10 mouse cellular contexts compared by ENCODE assay signal in the genomic region with DNA sequence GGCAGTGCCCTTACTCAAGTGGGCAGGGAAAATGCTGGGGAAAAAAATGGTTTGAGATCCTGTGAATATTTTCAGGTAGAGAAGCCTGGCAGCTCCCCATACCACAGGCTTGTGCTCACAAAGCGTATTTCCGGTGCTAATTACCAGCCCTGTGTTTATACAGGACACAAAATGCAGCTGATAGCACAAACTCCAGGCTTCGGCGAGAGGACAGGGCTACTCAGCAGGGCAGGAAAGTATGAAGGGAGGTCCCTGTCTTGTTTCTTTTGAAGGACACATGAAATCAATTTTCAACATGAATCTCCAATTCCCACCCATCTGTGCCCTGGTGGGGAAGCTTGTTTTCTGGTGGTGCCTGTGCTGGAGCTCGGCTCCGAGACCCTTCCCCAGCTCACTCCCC.
A peak's percentile ranks its signal among the peaks of the same experiment; 100 is the strongest.
DNase-seq lines count a peak whose midpoint lies in the region; ATAC-seq lines count a peak whose summit lies in the region.
"Had no signal": no experiment of that assay in that cellular context is flagged by ENCODE, and none has a peak within 500 bp of the region (broad histone marks: within the 10 kb centered on the region; RNA-seq: fewer than 3 reads in every experiment).

No protein-coding gene starts in this region.

- no peak for ATAC-seq in forebrain, embryonic 15.5 days (replicated peaks)
- no peak for ATAC-seq in forebrain, embryonic 11.5 days (replicated peaks; ENCODE audit: low FRiP score)
- no peak for ATAC-seq in liver, embryonic 11.5 days (replicated peaks; ENCODE audit: low FRiP score)
- ATAC-seq in hindbrain, embryonic 12.5 days (ENCODE audit: low FRiP score) = no peak

- H3K27me3 ChIP-seq in forebrain, embryonic 15.5 days = no peaks in the 10 kb centered on the region
- H3K27me3 ChIP-seq in forebrain, embryonic 11.5 days (ENCODE audit: control insufficient read depth, insufficient read depth, low read length) = no peaks in the 10 kb centered on the region
- no peaks in the 10 kb centered on the region for H3K27me3 ChIP-seq in liver, embryonic 11.5 days (replicated peaks; ENCODE audit: control insufficient read depth, insufficient read depth, low read length)
- no peaks in the 10 kb centered on the region for H3K27me3 ChIP-seq in hindbrain, embryonic 12.5 days

- 0 out of 2 replicates have a peak overlapping the region, but pooled peaks have one; percentile 9 for H3K27ac ChIP-seq in forebrain, embryonic 15.5 days (replicated peaks)
- no peak overlapping the region; the same call in 1 of the 2 replicates for H3K27ac ChIP-seq in forebrain, embryonic 11.5 days (ENCODE audit: low read depth, low read length)
- H3K27ac ChIP-seq in liver, embryonic 11.5 days (ENCODE audit: low read depth, low read length) = peak overlapping the region; percentile 40
- peak overlapping the region; percentile 35; the same call in 1 of the 2 replicates for H3K27ac ChIP-seq in hindbrain, embryonic 12.5 days
- H3K27ac ChIP-seq: layer of hippocampus, adult 2 months had no signal

- no peak for DNase-seq in forebrain, embryonic 11.5 days (ENCODE audit: low spot score)
- no peak for DNase-seq in liver, embryonic 11.5 days (ENCODE audit: low spot score)
- no peak for DNase-seq in liver
- DNase-seq in neural tube, embryonic 10.5 days (ENCODE audit: extremely low spot score, low spot score) = peak; percentile 24
- DNase-seq in urinary bladder, adult 18-20 months (ENCODE audit: low spot score in 2 of 2) = no peak
- no peak for DNase-seq in ovary, postnatal 14 days (ENCODE audit: low spot score)
- DNase-seq: cerebellum, adult 18-20 months had no signal

- H3K9me3 ChIP-seq in forebrain, embryonic 15.5 days = no peaks in the 10 kb centered on the region
- no peaks in the 10 kb centered on the region for H3K9me3 ChIP-seq in forebrain, embryonic 11.5 days (ENCODE audit: control insufficient read depth, low read length)
- no peaks in the 10 kb centered on the region for H3K9me3 ChIP-seq in liver, embryonic 11.5 days (ENCODE audit: control insufficient read depth, low read length)
- H3K9me3 ChIP-seq in hindbrain, embryonic 12.5 days (replicated peaks) = no peaks in the 10 kb centered on the region

- no peaks in the 10 kb centered on the region for H3K36me3 ChIP-seq in forebrain, embryonic 15.5 days
- no peaks in the 10 kb centered on the region for H3K36me3 ChIP-seq in forebrain, embryonic 11.5 days (ENCODE audit: control insufficient read depth, insufficient read depth, low read length)
- no peaks in the 10 kb centered on the region for H3K36me3 ChIP-seq in liver, embryonic 11.5 days (ENCODE audit: control insufficient read depth, insufficient read depth, low read length)
- H3K36me3 ChIP-seq in hindbrain, embryonic 12.5 days = no peaks in the 10 kb centered on the region

- 47% methylated on average over 6 of the region's 6 CpGs for WGBS in forebrain, embryonic 15.5 days
- 62% methylated on average over 6 of the region's 6 CpGs for WGBS in forebrain, embryonic 11.5 days
- 50% methylated on average over 6 of the region's 6 CpGs for WGBS in liver, embryonic 11.5 days
- WGBS in hindbrain, embryonic 12.5 days = 29% methylated on average over 6 of the region's 6 CpGs

- no peak overlapping the region for H3K9ac ChIP-seq in forebrain, embryonic 15.5 days (replicated peaks)
- H3K9ac ChIP-seq in forebrain, embryonic 11.5 days (ENCODE audit: low read length) = no peak overlapping the region
- 0 out of 2 replicates have a peak overlapping the region, but pooled peaks have one; percentile 4 for H3K9ac ChIP-seq in liver, embryonic 11.5 days (ENCODE audit: low read depth, low read length)
- H3K9ac ChIP-seq in hindbrain, embryonic 12.5 days = no peak overlapping the region

- H3K4me1 ChIP-seq in forebrain, embryonic 15.5 days = peaks cover 51% of the 10 kb centered on the region
- peaks cover 57% of the 10 kb centered on the region for H3K4me1 ChIP-seq in forebrain, embryonic 11.5 days (replicated peaks; ENCODE audit: control insufficient read depth, insufficient read depth, low read length)
- peaks cover 51% of the 10 kb centered on the region for H3K4me1 ChIP-seq in liver, embryonic 11.5 days (replicated peaks; ENCODE audit: control insufficient read depth, insufficient read depth, low read length)
- H3K4me1 ChIP-seq in hindbrain, embryonic 12.5 days = peaks cover 71% of the 10 kb centered on the region

- no peak overlapping the region for H3K4me2 ChIP-seq in forebrain, embryonic 15.5 days (replicated peaks)
- H3K4me2 ChIP-seq in forebrain, embryonic 11.5 days (ENCODE audit: low read depth, low read length, severe bottlenecking) = no peak overlapping the region
- H3K4me2 ChIP-seq in liver, embryonic 11.5 days = no peak overlapping the region
- H3K4me2 ChIP-seq in hindbrain, embryonic 12.5 days (replicated peaks) = no peak overlapping the region

- no peak overlapping the region for H3K4me3 ChIP-seq in forebrain, embryonic 15.5 days
- H3K4me3 ChIP-seq in forebrain, embryonic 11.5 days (ENCODE audit: low read depth, low read length) = no peak overlapping the region
- no peak overlapping the region for H3K4me3 ChIP-seq in liver, embryonic 11.5 days (ENCODE audit: low read depth, low read length)
- H3K4me3 ChIP-seq in hindbrain, embryonic 12.5 days = no peak overlapping the region
- H3K4me3 ChIP-seq: layer of hippocampus, adult 2 months had no signal
